Mouse (Mus musculus): ENCODE data around the gene Vil1.

The Vil1 gene

GRCm38 (mm10) chr1:74408589-74409504, at the start of gene Vil1:
Gene Vil1, plus strand, starts transcription at chr1:74409376.
- no peak for DNase-seq

GRCm38 (mm10) chr1:74359952-74360517, 49.1 kb upstream of the Vil1 start:
- DNase-seq: no peak

DNA sequence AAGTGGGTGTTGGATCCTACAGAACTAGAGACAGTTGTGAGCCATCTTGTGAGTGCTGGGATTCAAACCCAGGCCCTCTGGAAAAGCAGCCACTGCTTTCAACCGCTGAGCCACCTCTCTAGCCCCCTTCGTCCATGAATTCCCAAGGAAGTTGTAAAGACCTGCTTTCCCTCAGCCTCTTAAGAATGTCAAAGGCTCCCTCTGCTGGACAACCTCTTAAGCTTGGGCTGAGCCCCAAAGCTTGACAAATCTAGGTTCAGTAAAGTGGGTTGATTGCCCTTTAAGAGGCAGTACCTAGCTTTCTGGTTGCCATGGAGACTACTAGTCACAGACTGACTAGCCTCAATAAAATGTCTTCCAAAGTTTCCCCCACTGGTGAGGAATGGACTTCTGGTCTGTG, 47.4 kb upstream of the Vil1 start, which contains the start of gene Catip:
Catip (plus strand) TSS at position 297 of the 400 bp plus-strand sequence.
- DNase-seq: peak; percentile 70

- no peak for DNase-seq
These were observed 46.6 kb upstream of the Vil1 start for GRCm38 (mm10) chr1:74362325-74363229.

- no peak for DNase-seq
These were observed 45.7 kb upstream of the Vil1 start for GRCm38 (mm10) chr1:74363437-74363836.

GRCm38 (mm10) chr1:74364270-74364669, 44.9 kb upstream of the Vil1 start:
- no peak for DNase-seq

- DNase-seq: peak; percentile 31
These were observed 41.1 kb upstream of the Vil1 start for GRCm38 (mm10) chr1:74367886-74368645.

DNA sequence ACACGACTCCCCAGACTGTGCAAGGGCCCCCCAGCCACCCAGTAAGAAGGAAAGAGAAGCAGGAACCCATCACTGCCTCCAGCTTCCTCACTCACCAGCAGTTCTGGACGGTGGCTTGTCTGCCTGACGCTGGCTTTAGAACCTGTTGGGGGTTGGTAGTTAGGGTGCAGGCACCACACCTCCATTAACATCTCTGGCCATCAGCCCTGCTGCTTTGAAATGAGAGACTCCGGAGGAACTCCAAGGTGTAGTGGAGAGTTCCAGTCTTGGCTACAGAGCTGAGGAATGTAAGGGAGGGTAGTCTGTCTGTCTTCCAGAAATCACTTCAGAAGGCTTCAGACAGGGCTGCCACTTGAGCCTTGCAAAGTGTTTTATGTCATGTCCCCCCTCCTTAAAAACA, 39.1 kb upstream of the Vil1 start:
- no peak for DNase-seq

DNA sequence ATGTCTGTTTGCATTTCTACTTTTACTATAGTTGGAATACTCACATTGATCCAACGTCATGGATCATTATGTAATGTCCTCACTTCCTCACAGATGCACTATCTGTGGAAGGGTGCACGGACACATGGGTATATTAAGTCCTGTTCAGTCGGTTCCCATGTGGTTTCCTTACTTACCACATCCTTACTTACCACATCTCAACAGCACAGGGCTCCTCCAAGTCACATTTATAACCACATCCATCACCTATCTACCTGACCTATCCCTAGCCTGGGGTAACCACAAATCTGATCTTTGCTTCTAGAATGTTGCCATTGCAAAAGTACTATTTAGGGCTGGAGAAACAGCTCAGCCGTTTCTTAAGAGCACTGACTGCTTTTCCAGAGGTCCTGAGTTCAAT, 35.8 kb upstream of the Vil1 start:
- no peak for DNase-seq

DNA sequence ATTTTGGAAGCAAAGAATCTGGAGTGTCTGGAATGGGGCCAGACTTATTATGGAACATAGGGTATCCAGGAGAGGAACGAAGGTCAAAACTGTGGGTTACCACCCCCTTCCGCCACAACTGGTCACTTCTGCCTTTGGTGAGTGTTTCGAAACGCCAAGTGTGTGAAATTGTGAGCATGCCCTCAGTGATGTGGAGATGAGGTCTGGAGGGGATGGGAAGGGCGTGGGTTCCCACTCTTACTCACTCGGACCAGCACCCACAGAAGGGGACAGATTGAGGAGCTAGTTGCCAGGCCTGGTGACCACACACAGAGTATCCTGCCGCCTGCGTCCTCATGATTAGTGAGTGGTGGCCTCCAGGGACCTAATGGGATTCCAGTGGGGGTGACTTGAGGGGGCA, 34.2 kb upstream of the Vil1 start, which contains the start of gene Slc11a1:
Slc11a1 (plus strand) TSS at position 216 of the 400 bp plus-strand sequence.
- DNase-seq: no peak

DNA sequence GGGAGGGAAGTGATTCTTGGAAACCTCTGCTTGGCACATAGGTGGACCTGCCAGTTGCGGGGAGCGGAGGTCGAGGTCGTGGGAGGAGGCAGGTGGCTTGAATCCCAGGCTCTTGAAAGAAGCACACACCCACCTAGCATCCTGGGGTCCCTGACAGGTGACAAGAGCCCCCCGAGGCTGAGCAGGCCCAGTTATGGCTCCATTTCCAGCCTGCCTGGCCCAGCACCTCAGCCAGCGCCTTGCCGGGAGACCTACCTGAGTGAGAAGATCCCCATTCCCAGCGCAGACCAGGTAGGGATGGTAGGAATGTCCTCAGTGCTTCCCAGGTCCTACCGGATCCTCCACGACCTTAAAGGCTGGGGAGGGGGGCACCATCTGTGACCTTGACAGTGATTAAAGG, 33.6 kb upstream of the Vil1 start:
- no peak for DNase-seq

DNA sequence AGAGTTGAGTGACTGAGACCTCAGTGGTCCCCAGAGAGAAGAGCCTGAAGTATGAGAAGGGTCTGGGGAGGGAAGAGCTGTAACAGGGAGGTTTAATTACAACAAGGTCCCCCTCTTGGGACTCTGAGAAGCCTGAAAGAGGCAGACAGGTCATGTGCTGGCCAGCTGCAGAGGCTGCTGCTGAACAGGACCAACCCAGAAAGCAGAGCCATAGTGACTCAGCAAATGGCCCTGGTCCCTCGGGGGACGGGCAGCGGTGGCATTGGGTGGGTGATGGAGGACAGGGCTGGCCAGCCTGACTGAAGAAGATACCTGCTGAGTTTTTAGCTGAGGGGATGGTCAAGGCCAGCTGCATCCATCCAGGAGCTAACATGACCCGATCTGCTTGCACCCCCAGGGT, 32.8 kb upstream of the Vil1 start:
- no peak for DNase-seq

GRCm38 (mm10) chr1:74379058-74379504, 30.1 kb upstream of the Vil1 start:
- no peak for DNase-seq

DNA sequence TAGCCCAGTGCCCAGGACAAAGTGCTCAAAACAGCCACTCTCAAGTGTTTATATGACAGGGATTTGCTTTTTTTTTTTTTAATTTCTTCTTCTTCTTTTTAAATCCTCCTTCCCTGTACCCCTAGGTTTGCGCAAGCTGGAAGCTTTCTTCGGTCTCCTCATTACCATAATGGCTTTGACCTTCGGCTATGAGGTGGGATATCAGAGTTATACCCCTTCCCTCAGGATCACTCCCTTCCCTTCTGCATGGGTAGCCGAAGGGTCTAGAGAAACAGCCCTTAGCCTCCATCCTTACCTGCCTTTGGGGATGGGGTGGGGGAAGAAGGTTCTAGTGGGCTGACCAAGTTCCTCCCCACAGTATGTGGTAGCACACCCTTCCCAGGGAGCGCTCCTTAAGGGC, 28.7 kb upstream of the Vil1 start:
- no peak for DNase-seq

- DNase-seq: no peak
These were observed 27.6 kb upstream of the Vil1 start for GRCm38 (mm10) chr1:74381588-74382021.

DNA sequence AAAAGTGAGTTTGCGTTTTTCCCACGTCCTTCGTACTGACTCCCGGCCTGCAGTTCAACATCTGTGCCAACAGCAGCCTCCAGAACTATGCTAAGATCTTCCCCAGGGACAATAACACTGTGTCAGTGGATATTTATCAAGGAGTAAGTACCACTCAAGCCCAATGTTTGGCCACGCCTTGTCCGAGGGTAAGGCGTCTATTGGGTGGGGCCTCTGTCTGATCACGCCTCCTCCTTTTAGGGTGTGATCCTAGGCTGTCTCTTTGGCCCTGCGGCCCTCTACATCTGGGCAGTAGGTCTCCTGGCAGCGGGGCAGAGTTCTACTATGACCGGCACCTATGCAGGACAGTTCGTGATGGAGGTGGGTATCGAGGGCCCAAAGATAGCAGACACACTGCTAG, 25.8 kb upstream of the Vil1 start:
- DNase-seq: no peak

DNA sequence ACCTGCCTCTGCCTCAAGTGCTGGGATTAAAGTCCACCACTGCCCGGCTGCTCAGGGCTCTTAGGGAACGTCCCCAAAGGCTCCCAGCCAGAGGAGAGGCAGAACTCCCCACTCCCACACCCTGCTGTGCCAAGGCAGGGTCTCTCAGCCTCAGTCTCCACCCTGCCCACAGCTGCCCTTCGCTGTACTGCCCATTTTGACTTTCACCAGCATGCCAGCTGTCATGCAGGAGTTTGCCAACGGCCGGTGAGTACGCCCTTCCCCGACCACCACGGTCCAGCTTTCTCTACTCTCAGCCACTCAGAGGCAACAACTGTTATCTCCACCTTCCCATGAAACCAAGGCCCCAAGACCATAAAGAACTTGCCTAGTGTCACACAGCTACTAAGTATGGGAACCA, 24.7 kb upstream of the Vil1 start:
- no peak for DNase-seq

GRCm38 (mm10) chr1:74385064-74385463, 24.1 kb upstream of the Vil1 start:
- DNase-seq: no peak

DNA sequence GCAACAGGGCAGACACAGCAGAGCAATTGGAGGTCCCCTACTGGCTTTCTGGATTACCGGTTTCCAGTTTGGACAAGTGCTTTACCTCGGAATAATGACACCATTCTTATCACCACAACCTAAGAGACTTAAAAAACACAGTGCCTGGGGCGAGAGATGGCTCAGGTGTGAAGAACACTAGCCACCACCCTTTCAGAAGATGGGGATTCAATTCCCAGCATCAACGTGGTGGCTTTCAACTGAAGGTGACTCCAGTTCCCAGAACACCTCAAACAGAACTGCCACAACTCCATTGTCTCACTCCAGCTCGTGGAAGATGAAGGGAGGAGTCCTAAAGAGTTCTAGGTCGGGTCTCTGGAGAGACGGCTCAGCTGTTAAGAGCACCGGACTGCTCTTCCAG, 23.6 kb upstream of the Vil1 start:
- no peak for DNase-seq

- no peak for DNase-seq
These were observed 22.8 kb upstream of the Vil1 start for GRCm38 (mm10) chr1:74386363-74386713.

DNA sequence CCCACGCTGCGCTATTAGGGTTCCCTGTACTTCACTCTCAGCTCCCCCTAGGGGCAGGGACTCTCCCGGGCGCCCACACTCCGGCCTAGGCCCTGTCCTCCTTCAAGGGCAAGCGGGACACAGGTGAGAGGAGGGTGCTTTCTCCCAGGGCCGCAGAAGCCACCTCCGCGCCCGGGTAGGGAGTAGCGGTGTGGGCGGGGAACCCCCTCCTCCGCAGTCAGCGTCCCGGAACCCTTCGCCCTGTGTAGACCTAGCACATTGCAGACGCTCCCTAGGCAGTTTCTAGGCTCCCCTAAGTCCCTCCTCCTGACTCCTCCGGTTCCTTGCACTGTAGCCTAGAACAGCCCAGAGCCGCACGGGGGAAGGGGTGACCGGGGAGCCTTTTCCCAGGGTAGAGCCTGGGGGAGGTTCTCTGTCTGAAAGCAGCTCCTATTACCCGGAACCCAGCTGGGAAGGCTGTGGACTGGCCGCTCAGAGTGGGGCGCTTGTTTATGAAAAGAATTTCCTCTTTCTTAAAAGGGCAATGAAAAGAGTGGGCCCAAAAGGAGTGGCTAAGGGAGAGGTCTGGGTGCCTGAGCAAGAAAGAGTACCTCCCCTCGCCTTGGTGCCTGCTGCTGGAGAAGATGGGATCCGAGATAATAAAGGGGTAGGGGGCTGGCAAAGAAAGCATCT, 22.3 kb upstream of the Vil1 start:
- DNase-seq: peak; percentile 95

Data from thymus, postnatal 14 days (tissue).